ENCODE assay signal across 12 mouse cellular contexts in the genomic region with DNA sequence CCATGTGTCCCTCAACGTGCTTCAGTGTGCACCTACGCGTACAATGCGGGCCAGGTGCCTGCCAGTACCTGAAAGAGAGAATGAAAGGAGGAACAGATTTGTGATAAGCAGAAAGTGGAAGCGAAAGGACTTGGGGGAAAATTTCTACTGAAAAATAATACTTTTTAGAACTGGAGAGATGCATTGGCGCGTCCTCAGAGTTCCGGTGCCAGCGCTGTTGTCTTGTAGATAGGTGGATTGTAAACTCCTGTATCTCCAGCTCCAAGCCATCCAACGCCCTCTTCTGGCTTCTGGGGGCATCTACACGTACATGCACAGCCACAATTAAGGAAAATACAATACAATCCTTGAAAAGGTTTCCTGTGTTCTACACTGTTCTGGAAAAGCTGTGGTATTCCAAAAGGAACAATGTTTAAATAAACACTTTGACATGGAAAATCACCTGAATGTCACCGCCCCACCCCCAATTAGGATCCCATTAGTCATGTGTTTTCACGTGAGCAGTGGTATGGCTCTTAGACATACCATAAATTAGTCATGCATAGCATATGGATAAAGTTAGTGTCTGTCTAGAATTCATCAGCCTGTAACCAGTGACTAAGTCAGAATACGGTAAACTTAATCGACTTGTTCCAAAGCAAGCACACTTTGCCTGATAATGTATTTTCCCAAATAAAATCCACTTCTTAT.
A peak's percentile ranks its signal among the peaks of the same experiment; 100 is the strongest.
DNase-seq lines count a peak whose midpoint lies in the region; ATAC-seq lines count a peak whose summit lies in the region.
"Had no signal": no experiment of that assay in that cellular context is flagged by ENCODE, and none has a peak within 500 bp of the region (broad histone marks: within the 10 kb centered on the region; RNA-seq: fewer than 3 reads in every experiment).

No protein-coding gene starts in this region.

- no peaks in the 10 kb centered on the region for H3K4me1 ChIP-seq in forebrain, embryonic 11.5 days (replicated peaks; ENCODE audit: control insufficient read depth, insufficient read depth, low read length)

- no peak overlapping the region for H3K4me3 ChIP-seq in forebrain, embryonic 11.5 days (ENCODE audit: low read depth, low read length)
- H3K4me3 ChIP-seq: embryonic facial prominence, embryonic 10.5 days; lung, embryonic 15.5 days had no signal

- no peaks in the 10 kb centered on the region for H3K27me3 ChIP-seq in splenic B cell, adult 2 months (ENCODE audit: control insufficient read depth, insufficient read depth, low read length, poor library complexity, severe bottlenecking)
- no peaks in the 10 kb centered on the region for H3K27me3 ChIP-seq in forebrain, embryonic 11.5 days (ENCODE audit: control insufficient read depth, insufficient read depth, low read length)
- H3K27me3 ChIP-seq: lung, embryonic 15.5 days had no signal

- WGBS in forebrain, embryonic 11.5 days, result 88% methylated on average over 15 of the region's 15 CpGs

- no peak overlapping the region for H3K27ac ChIP-seq in forebrain, embryonic 11.5 days (ENCODE audit: low read depth, low read length)
- H3K27ac ChIP-seq: embryonic facial prominence, embryonic 10.5 days; lung, embryonic 15.5 days had no signal

- H3K9me3 ChIP-seq in forebrain, embryonic 11.5 days (ENCODE audit: control insufficient read depth, low read length), result no peaks in the 10 kb centered on the region
- H3K9me3 ChIP-seq: embryonic facial prominence, embryonic 10.5 days; lung, embryonic 15.5 days had no signal

- H3K4me2 ChIP-seq in forebrain, embryonic 11.5 days (ENCODE audit: low read depth, low read length, severe bottlenecking), result no peak overlapping the region
- H3K4me2 ChIP-seq: lung, embryonic 15.5 days had no signal

- H3K36me3 ChIP-seq in splenic B cell, adult 2 months (ENCODE audit: control insufficient read depth, insufficient read depth, low read length, poor library complexity, severe bottlenecking), result no peaks in the 10 kb centered on the region
- no peaks in the 10 kb centered on the region for H3K36me3 ChIP-seq in forebrain, embryonic 11.5 days (ENCODE audit: control insufficient read depth, insufficient read depth, low read length)
- H3K36me3 ChIP-seq: embryonic facial prominence, embryonic 10.5 days; lung, embryonic 15.5 days had no signal

- DNase-seq in kidney, postnatal 4 days, result peak; percentile 7 to 16
- no peak for DNase-seq in kidney, adult 8-10 months
- peak; percentile 23 for DNase-seq in CD4-positive helper T cell, adult 2 months (ENCODE audit: low read depth, low spot score)
- peak; percentile 84 for DNase-seq in NIH3T3 (ENCODE audit: low read depth)
- DNase-seq in splenic B cell, adult 2 months (ENCODE audit: low read depth, low spot score), result peak; percentile 55
- no peak for DNase-seq in forebrain, embryonic 11.5 days (ENCODE audit: low spot score)
- no peak for DNase-seq in layer of hippocampus, adult 9-10 months (ENCODE audit: low spot score)
- DNase-seq: heart, postnatal 4 days had no signal

- H3K9ac ChIP-seq in forebrain, embryonic 11.5 days (ENCODE audit: low read length), result no peak overlapping the region
- H3K9ac ChIP-seq: lung, embryonic 15.5 days had no signal

- no peak for ATAC-seq in forebrain, embryonic 11.5 days (replicated peaks; ENCODE audit: low FRiP score)
- ATAC-seq: forebrain, embryonic 14.5 days; midbrain, embryonic 16.5 days had no signal

Comparison
In these comparisons a context has a peak if more than half of its experiments do, and no peak if none do; other contexts are left out.
1. DNase-seq: peak in kidney, postnatal 4 days (2 of 2), CD4-positive helper T cell, adult 2 months (single experiment), NIH3T3 (single experiment) and splenic B cell, adult 2 months (single experiment); none in kidney, adult 8-10 months (0 of 2), forebrain, embryonic 11.5 days (single experiment) and layer of hippocampus, adult 9-10 months (single experiment).